Mouse (Mus musculus): ENCODE measurements around the gene Ccdc194. TPM values are rescaled to one million over a fixed set of nuclear protein-coding genes. Genes with fewer than 3 reads are reported as not detected.

Gene Ccdc194
- total RNA-seq (2021) = under 1 TPM in 1 of 2 experiments, not detected in 1; 0.12 TPM
- long read RNA-seq, experiment 1 = 0 reads
- long read RNA-seq, experiment 2 = 0 reads

GRCm38 (mm10) chr8:71525226-71526050 is at the start of gene Ccdc194:
Gene Ccdc194 (minus strand): TSS chr8:71525711.
- no peak for DNase-seq
- intact Hi-C loops (cut with DNase I) = no loop called here

- intact Hi-C loops (cut with DNase I) = no loop called here
- DNase-seq = no peak
These were observed 49.5 kb upstream of the Ccdc194 start for GRCm38 (mm10) chr8:71575020-71575419.

DNA sequence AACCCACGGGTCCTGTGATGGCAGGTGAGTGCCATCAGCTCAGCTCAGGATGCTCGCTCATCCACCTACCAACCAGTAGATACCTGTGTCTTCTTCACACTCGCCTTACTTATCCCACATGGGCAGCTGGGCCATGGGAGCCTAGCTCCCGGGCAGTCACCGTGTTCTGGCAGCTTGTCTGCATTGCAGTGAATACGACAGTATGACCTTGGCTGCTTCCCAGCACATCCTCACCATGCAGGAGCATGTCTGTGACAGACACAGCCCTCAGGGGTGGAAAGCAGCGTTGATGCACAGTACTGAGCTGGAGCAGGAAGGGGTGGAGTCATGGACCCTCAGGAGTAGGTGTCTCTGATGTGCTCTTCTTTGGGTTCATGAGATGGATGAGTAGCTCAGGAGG is 48.9 kb upstream of the Ccdc194 start:
- peak in 1 of 2 experiments; percentile 48 for DNase-seq
- intact Hi-C loops (cut with DNase I) = no loop called here

- intact Hi-C loops (cut with DNase I) = no loop called here
- DNase-seq = peak; percentile 72 to 81
These were observed 47.5 kb upstream of the Ccdc194 start for GRCm38 (mm10) chr8:71572847-71573633.

DNA sequence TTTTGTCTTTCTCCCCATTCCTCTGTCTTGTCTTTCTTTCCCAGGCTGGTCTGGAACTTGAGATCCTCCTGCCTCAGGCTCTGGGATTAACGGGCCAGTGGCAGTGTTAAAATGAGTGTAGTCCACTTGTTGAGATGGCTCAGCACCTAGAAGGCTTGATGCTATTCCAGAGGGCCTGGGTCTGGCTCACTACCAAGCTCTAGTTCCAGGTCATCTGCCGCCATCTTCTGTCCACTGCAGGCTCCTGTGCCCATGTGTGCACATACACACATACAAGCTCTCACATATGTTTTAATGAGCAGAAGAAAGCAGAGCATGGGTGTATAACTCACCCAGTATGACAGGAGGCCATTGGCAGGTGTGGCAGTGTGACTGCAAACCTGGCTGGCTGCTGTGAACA is 46.6 kb upstream of the Ccdc194 start:
- intact Hi-C loops (cut with DNase I) = no loop called here
- DNase-seq = no peak

GRCm38 (mm10) chr8:71570291-71570954 is 44.9 kb upstream of the Ccdc194 start:
- intact Hi-C loops (cut with DNase I) = no loop called here

DNA sequence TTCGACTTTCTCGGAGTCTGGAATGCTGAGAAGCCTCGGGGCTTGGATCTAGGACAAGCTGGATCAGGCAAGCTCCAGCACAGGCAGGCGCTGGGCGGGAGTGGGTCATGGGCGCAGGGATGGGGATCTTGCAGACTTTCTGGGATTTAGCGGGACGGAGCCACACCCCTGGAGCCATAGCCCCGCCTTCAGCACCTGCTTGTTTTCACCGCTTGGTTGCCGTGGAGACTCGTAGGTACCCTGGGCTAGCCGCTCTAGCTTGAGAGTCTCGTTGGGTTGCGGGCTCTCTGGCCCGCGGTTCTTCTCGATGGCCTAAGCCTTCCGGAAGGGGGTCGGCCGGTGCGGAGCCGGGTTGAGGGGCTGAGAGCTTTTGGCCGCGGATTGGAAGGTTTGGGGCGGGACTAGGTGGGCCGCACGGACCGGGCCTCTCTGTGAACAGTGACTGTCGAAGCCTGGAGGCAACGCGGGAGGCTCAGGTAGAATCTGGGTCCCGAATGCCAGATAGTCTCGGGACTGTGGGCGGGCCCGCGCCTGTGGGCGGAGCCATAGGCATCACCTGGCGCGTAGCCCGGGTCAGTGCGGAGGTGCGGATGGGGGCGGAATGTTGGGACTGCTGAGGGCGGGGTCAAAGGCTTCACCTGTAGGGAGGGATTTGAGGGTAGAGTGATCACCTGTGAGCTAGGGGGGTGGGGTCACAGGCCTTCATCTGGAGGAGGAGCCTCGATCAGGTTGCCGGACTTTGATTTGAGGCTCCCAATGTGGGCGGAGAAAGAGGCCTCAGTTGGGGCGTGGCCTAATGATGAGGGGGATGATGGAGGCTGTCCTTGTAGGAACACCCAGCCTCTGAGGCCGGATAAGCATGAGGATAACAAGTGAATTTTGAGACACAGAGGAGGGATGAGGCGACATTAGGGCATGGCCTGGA is 44.1 kb upstream of the Ccdc194 start:
- intact Hi-C loops (cut with DNase I) = no loop called here
- DNase-seq = peak; percentile 75 to 83

More at GRCm38 (mm10) chr8:71570291-71570954, 44.9 kb upstream of the Ccdc194 start:
- peak; percentile 81 for DNase-seq

- DNase-seq = no peak
- intact Hi-C loops (cut with DNase I) = no loop called here
These were observed 43.4 kb upstream of the Ccdc194 start for GRCm38 (mm10) chr8:71568941-71569340.

DNA sequence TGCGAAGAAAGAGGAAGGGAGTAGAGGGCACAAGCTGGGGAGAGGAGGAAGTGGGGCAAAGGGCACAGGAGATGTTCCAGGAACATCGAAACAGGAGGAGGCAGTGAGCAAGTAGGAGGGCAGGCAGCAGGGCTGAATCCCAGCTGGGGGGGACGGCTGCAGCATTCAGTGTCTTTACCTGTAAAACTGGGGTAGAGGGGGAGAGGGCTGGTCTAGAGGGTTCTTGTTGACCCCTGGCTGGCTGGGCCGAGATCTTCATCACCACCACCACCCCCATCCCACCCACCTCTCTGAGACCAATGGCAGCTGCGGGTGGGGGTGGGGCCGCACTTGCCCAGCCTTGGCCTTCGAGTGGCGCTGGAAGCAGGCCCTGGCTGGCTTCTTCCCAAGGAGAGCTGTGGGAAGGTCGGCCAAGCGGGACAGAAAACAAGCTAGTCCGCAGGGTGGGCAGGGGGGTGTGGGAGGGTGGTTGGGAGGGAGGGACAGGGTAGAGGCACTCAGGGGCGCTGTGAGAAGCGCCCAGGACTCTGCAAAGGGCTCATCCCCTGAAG is 43.0 kb upstream of the Ccdc194 start, which contains the start of gene Slc27a1:
Gene Slc27a1 (plus strand): TSS at position 496 of the 551 bp plus-strand sequence.
- intact Hi-C loops (cut with DNase I) = no loop called here
- peak; percentile 81 to 90 for DNase-seq

DNA sequence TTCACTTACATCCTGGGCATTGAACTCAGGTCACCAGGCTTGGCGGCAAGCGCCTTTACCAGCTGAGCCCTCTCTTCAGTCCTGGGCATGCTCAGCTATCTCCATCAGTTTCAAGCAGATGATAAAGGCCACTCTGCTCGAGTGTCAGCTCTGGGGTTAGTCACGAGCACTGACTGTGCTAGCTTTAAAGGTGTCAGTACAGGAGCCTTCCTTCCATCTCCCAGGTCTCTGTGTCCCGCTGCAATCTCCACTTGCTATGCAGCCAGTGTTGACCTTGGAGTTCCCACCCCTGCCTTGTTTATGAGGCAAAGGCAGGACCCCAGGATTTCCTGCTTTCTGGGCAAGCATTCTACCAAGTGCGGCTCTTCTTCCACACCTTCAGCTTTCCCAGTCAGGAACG is 42.1 kb upstream of the Ccdc194 start:
- DNase-seq = no peak
- intact Hi-C loops (cut with DNase I) = no loop called here

DNA sequence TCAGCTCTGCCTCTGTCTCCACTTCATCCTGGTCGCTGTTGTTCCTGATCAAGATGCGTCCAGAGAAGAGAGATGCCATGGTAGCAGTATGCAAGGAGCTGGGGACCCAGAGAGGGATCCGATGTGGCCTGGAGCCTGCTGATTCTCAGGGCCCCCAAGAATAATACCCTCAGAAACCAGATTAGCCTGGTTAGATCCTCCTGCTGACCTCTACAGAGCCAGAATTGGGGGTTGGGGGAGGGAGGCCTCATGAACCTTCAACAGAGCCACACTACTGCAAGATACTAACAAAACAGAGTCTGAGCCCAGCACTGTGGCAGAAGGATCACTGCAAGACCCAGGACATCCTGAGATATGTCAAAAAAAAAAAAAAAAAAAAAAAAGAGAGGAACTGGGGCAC is 41.0 kb upstream of the Ccdc194 start, which contains the start of gene Nxnl1:
Gene Nxnl1 (minus strand): TSS at position 101 of the 400 bp plus-strand sequence.
- intact Hi-C loops (cut with DNase I) = no loop called here
- no peak for DNase-seq

- no peak for DNase-seq
- intact Hi-C loops (cut with DNase I) = no loop called here
These were observed 38.5 kb upstream of the Ccdc194 start for GRCm38 (mm10) chr8:71563992-71564391.

DNA sequence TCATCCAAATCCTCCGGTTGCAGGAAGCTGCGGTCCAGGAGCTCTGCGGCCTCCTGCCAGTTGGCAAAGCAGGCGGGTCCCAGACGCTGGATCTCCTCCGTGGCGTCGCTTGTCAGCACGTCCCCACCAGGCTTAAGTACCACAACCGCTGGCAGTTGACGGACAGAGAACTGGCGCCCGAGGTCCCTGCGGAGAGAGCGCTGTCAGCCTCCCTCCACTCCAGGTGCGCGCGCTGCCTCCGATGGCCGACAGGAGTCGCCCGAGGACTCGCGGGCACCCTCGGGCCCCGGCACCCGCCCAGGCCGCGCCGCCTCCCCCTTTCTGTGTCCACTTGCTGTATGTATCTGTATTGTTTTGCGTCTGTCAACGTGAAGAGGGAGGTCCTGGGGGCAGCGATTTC is 37.2 kb upstream of the Ccdc194 start:
- intact Hi-C loops (cut with DNase I) = no loop called here
- peak; percentile 89 to 95 for DNase-seq

DNA sequence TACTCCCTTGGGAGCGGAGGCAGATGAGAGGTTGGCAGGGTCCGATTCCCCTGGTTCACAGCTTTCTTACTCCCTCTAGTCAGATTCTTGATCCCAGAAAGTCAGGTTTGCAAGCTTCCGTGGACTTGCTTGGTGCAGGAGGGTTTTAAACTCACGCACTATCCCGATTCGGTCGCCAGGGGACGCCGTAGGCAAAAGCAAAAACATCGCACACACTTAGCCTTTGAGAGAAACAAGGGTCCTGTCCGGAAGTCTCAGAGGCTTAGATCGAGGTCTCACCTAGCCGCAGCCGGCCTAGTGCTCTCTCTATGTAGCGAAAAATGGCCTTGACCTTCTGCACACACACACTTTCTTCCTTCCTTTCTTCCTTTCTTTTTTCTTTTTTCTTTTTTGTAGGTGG is 35.9 kb upstream of the Ccdc194 start:
- peak; percentile 64 to 74 for DNase-seq
- intact Hi-C loops (cut with DNase I) = loop anchor here (1.0 to 2.0 kb wide), 3 partner anchors 35 to 99 kb away; no protein-coding TSS in a partner anchor

- DNase-seq = no peak
- intact Hi-C loops (cut with DNase I) = loop anchor here (1.0 to 2.0 kb wide), 3 partner anchors 36 to 100 kb away; no protein-coding TSS in a partner anchor
These were observed 35.3 kb upstream of the Ccdc194 start for GRCm38 (mm10) chr8:71560765-71561164.

- intact Hi-C loops (cut with DNase I) = loop anchor here (2.0 kb wide), 1 partner anchor 73 kb away; no protein-coding TSS in a partner anchor
- DNase-seq = no peak
These were observed 34.6 kb upstream of the Ccdc194 start for GRCm38 (mm10) chr8:71560071-71560470.

DNA sequence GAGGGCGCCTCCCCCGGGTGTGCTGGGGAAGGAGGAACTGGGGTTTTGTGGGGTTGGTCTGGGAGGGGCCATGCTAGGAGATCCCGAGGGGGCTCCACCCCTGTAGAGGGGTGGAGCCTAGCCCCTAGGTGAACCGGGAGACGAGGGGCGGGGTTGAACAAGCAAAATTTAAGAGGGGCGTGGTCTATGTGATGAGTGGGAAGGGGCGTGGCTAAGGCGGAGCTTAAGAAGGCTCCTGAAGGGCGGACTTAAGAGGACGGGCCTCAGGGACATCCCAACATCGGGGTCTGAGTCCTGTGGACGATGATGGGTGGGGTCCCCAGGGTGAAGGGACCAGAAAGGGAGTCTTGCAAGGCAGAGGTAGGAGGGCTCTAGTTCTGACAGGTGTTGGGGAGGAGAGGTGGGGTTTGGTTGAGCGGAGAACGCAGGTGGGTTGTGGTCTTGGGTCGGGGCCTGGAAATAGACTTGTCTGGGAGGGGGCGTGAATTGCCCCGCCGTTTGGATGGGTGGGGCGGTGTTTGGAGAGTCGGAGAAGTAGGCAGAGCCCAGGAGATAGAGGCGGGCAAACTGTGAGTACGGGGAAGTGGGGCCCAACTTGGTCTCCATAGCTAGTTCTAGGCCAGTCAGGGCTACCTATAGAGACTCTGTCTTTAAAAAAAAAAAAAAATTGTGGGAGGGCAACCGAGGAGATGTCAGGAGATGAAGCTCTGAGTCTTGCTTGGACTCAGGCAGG is 33.6 kb upstream of the Ccdc194 start:
- intact Hi-C loops (cut with DNase I) = no loop called here

More for the DNA sequence above, 33.6 kb upstream of the Ccdc194 start:
- DNase-seq = peak; percentile 45 to 65

All from heart, postnatal 14 days (tissue).